Mouse (Mus musculus): ENCODE measurements around the gene Tm4sf5. TPM values are rescaled to one million over a fixed set of nuclear protein-coding genes. Genes with fewer than 3 reads are reported as not detected.
A peak's percentile ranks its signal among the peaks of the same experiment; 100 is the strongest.
"Not testable (repeated sequence)": the region's sequence is repeated elsewhere in the genome, so short reads cannot be mapped to it uniquely, and the experiment has no call there.

Tm4sf5 gene
- total RNA-seq, 2 experiments from 2014 or later, result not detected

DNA sequence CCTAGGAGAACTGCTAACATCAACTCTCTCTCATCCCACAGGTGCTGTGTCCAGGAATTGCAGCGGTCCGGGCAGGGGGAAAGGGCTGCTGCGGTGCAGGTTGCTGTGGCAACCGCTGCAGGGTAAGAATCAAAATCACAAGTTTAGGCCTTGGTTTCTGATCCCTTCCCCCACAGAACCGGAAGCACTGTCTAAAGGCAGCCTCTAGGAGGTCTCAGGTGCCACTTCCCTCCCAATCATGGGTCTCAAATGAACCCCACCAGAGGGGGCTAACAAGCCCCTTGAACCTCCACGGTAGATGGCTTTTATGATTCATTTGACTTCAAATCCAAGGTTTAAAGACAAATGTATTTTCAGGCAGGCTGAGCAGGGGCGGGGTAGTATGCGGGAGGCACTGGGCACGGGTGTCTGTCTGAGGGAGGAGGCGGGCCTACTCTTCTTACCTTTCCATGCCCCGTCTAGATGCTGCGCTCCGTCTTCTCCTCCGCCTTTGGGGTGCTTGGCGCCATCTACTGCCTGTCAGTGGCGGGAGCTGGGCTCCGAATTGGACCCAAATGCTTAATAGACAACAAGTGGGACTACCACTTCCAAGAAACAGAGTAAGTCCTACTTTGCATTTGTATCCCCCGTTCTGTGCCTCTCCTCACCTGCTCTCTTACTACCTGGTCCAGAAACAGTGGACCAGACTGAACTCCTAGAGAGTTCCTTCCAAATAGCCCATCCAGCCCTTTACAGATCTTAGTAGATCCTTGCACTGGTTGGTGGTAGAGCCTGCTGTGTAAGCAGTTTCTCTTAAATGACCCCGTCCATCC lies 4.9 kb downstream of the Tm4sf5 start:
- peak; percentile 88 for ATAC-seq (replicated peaks; ENCODE audit: poor library complexity)

GRCm38 (mm10) chr11:70511242-70511641 lies 6.2 kb downstream of the Tm4sf5 start:
- no peak for ATAC-seq (replicated peaks; ENCODE audit: poor library complexity)

DNA sequence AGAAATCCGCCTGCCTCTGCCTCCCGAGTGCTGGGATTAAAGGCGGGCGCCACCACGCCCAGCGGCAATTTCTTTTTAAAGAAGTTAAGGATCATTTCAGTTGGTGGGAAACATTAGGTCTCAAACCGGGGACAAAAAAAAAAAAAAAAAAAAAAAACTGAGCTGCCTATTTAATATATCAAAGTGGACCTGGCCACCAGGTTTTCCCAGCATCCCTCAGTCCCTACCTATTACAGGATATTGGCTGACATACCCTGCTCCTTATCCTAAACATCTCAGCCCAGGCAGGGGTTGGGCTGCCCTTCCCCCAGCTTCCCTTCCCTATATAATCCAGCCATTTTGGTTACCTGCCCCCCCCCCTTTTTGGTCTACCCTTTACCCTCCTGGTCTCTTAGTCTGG lies 6.8 kb downstream of the Tm4sf5 start:
- no peak for ATAC-seq (replicated peaks; ENCODE audit: poor library complexity)

DNA sequence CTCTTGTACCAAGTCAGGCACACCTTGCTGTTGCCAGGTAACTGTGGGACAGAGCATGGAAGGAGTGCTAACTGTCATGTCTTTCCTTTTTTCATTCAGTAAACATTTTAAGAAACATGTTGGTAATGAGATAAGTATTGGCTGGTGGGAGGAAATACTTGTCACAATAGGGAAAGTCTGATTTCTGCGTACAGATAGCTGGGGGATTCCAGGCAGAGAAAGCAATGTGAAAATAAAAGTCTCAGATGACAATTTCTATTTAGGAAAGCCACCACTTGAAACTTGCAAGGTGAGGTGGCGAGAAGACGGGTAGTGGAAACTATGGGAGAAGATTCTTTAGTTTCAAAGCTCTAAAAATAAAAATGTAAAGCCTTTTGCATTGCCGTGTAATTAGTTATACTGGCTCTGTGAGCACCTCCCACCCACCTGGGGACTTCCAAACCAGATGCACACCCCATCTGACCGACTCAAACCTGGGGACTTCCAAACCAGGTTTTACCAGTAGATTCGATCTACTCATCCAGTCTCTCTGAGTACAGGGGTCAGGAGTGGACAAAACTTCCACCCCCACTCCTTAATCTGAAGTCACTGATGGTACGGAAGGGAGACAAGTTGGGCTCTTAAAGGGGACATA lies 7.8 kb downstream of the Tm4sf5 start:
- no peak for ATAC-seq (replicated peaks; ENCODE audit: poor library complexity)

DNA sequence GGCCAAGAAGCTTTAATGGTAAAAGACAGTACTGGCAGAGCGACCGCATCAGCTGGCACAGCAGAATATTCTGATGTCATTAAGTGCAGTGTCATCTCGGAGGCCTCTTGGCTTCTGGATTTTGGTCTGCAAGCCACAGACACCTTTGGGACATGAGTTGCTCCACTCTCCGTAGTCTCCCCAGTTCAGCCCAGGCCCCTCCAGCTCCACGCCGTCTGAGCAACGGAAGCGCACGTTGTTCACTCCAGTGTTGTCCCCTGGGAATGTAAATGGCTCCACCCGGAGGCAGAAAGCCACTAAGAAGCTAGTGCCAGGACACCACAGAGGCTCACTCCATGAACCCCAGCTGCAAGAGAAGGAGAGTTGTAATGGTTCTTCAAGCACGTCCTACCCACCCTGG lies 8.5 kb downstream of the Tm4sf5 start:
- no peak for ATAC-seq (replicated peaks; ENCODE audit: poor library complexity)

DNA sequence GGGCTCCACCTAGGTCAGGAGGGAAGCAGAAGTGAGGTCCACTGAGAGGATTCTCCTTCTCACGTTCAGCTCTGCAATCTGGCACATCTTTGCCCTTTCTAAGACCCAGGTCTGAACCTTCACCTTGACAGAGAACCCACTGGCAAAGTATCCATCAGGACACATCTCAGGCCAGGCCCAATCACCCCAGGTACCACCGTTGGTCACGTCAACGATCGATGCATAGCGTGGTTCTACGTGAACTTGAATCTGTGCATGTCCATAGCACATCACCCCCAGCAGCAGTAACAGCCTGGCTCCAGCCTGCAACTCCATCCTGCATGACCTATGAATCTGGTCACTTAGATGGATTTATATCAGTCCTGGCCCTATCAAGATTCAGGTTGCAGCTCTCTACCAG lies 9.2 kb downstream of the Tm4sf5 start, which contains the start of gene Vmo1:
Gene Vmo1, minus strand, starts transcription at position 329 of the 400 bp plus-strand sequence.
- ATAC-seq (replicated peaks; ENCODE audit: poor library complexity), result no peak

GRCm38 (mm10) chr11:70516352-70516751 lies 11.3 kb downstream of the Tm4sf5 start:
- peak; percentile 69 for ATAC-seq (replicated peaks; ENCODE audit: poor library complexity)

DNA sequence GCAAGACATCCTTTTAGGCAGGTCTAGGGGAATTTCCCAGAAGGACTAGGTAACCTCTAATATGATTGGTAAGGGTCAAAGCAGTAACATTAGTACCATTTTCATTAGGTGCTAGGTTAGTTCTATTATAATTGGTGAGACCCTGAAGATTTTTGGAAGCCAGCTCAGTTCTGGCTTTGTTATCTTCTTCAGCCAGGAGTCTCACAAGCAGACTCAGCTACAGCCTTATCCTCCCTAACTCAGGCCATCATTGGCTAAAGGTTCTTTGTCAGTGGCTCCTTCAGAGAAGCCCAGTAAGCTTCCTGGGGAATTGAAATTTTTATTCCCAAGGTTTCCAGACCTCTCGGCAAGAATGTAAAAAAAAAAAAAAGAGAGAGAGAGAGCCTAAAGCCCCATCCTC lies 13.4 kb downstream of the Tm4sf5 start:
- ATAC-seq (replicated peaks; ENCODE audit: poor library complexity), result peak; percentile 46; the same call in 1 of the 2 replicates

DNA sequence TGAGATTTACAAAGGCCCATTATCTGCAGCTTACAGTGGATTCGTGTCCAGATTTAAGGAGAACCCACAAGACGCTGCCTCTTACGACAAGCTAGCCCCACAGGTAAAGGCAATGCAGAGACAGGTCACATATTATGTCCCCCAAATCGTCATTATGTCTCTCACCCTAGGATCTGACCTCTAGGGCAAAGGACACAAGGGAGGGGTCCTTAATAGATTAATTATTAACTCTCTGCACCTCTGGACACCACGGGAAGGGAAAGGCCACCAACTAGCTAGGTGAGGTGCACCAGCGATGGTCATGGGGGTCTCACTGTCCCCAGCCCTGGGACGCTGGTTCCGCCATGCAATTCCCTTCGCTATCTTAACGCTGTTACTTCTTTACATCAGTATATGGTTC lies 13.9 kb downstream of the Tm4sf5 start, which contains the start of gene Gltpd2:
Gene Gltpd2, plus strand, starts transcription at position 274 of the 400 bp plus-strand sequence.
- no peak for ATAC-seq (replicated peaks; ENCODE audit: poor library complexity)

- no peak for ATAC-seq (replicated peaks; ENCODE audit: poor library complexity)
Observed at GRCm38 (mm10) chr11:70520178-70520769, 15.2 kb downstream of the Tm4sf5 start.

DNA sequence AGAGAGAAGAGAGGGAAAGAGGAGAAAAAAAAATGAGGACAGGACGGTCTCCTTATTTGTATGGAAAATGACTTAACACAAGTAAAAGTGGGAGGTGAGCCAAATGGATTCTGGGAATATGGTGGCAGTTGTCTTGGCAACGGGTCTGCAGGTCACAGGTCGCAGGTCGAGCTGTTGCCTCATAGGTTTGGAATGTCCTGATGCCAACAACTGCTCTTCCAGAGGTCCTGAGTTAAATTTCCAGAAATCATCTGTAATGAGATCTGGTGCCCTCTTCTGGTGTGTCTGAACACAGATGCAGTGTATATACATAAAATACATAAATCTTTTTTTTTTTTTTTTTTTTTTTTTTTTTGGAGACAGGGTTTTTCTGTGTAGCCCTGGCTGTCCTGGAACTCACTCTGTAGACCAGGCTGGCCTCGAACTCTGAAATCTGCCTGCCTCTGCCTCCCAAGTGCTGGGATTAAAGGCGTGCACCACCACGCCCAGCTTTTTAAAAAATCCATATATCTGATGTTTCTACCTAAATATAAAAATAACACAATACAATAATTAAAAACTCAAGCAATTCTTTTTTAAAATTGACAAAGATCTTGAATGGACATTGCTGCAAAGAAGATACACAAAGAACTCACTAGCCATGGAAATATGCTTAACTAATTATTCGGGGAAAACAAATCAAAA lies 18.4 kb downstream of the Tm4sf5 start:
- ATAC-seq (replicated peaks; ENCODE audit: poor library complexity), result not testable (repeated sequence)

DNA sequence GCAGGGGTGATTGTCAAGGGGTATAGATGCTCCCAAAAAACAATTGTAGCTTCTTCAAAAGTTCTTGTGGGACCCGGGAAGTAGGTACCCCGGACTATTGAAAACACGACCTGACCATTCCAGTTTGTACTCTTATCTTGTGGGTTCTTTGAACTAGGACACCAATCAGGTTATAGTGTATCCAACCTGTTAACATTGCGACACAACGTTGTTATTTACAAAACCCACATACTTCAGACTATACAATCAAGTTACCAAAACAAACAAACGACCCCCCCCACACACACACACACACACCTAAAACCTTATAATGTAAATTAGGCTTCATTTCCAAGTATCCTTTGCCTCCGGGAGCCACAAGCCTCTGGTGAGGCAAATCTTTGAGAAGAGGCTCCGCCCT lies 19.7 kb downstream of the Tm4sf5 start:
- peak; percentile 19 for ATAC-seq (replicated peaks; ENCODE audit: poor library complexity)

GRCm38 (mm10) chr11:70525184-70525678 lies 20.2 kb downstream of the Tm4sf5 start, which contains the start of gene Psmb6:
Psmb6 (plus strand) TSS chr11:70525367.
- ATAC-seq (replicated peaks; ENCODE audit: poor library complexity), result peak; percentile 100

DNA sequence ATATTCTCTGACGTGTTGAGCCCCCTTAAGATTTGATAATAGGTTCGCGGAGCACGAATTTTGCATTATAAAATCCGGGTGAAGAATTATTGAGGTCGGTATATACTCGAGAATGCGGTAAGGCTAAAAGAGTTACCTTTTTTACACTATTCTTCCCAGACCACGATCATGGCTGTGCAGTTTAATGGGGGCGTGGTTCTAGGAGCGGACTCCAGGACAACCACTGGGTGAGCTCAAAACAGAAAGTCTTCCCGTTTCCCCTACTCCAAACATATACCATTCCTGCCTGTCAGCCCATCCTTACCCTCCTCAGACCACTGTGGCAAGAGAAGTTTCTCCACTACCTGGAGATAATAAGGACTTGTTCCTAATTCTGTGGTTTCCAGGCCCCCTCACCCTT lies 20.7 kb downstream of the Tm4sf5 start:
- peak; percentile 29; the same call in 1 of the 2 replicates for ATAC-seq (replicated peaks; ENCODE audit: poor library complexity)

GRCm38 (mm10) chr11:70526211-70526610 lies 21.2 kb downstream of the Tm4sf5 start:
- no peak for ATAC-seq (replicated peaks; ENCODE audit: poor library complexity)

DNA sequence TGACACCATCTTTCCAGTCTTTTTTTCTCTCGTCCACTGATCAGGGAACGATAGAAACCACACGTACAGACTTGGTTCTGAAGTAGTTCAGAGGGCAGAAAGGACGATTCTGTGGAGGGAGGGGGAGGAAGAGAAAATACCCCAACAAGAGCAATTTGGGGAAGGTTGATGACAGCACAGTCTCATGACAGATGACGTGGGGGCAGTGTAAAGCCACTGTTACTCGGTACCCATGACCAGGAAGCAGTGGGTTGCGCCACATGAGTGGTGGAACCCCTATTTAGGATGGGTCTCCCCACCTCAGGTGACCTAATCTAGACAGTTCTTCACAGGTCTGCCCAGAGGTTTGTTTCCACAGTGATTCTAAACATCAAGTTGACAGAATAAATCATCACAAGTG lies 23.6 kb downstream of the Tm4sf5 start:
- ATAC-seq (replicated peaks; ENCODE audit: poor library complexity), result no peak

DNA sequence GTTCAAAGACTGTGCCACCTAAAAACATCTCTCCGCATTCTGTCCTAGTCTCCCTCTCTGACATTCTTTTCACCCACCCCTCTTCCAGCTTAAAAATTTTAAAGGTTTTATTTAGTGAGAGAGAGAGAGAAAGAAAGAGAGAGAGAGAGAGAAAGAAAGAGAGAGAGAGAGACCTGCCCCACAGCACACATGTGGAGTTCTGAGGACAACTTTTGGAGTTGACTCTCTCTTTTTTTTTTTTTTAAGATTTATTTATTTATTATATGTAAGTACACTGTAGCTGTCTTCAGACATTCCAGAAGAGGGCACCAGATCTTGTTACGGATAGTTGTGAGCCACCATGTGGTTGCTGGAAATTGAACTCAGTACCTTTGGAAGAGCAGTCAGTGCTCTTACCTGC lies 26.0 kb downstream of the Tm4sf5 start:
- ATAC-seq (replicated peaks; ENCODE audit: poor library complexity), result not testable (repeated sequence)

DNA sequence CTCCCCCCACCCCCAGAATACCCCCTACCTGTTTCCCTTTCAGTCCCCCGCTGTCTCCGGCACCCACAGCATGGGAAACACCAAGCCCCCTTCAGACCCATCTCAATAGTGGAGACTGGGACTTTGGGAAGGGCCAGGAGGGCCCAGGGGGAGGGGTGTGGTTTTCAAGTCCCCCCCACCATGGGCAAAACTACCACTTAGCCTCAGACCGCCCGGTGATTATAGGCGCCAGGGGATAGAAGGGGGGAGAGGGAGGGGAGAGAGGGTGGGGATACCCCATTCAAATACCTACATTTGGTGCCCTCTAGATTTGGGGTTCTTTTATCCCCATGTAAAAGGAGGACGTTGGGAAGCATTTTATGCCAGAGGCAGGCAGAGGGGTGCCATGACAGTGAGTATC lies 27.8 kb downstream of the Tm4sf5 start, which contains the start of gene Gm40193:
Gene Gm40193, minus strand, starts transcription at position 101 of the 400 bp plus-strand sequence.
- ATAC-seq (replicated peaks; ENCODE audit: poor library complexity), result no peak

- no peak for ATAC-seq (replicated peaks; ENCODE audit: poor library complexity)
Observed at GRCm38 (mm10) chr11:70539423-70539822, 34.4 kb downstream of the Tm4sf5 start.

DNA sequence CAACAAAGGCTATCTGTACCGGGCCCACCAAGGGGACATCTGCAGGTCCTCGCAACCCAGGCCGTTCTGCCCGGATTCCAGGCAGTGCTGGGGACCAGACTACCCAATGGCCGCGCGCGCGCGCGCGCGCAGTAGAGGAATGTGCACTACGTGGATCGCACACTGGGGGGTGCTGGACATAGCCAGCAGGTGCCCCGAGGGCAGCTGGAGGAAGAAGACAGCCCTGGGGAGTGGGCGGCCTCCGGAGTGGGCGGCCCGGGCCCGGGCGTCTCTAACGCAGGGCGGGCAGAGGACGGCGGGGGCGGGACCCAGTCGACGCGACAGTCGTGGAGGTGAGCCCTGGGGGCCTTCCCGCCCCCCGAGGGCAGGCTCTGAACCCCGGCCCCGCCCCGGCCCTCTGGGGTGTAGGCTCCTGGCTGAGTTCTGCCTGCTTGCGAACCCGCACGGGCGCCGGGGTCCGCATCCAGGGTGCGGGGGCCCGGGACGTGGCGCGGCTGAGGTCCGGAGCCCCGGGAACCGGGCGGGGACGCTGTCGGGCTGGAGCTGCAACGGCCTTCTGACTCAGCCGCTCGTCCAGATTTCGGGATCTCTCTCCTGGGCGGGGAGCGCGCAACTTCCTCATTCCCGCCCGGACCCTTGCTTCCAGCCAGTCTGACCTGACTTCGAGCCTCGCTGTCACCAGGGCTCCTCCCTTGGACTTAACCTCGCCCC lies 35.0 kb downstream of the Tm4sf5 start, which contains the start of gene Pld2:
Gene Pld2, plus strand, starts transcription at position 188 of the 711 bp plus-strand sequence.
- ATAC-seq (replicated peaks; ENCODE audit: poor library complexity), result peak; percentile 94

All from megakaryocyte progenitor cell, adult 5-6 weeks (primary cell).